Mouse (Mus musculus) liver (tissue): ENCODE data around the gene Saa3.
"Not testable (repeated sequence)": the region's sequence is repeated elsewhere in the genome, so short reads cannot be mapped to it uniquely, and the experiment has no call there.

Experiments
- DNase-seq: peaks from one replicate; pipeline ENCODE4 v3.0.0-alpha.2; 2020; ENCODE audit warnings: mixed read lengths

Gene Saa3

DNA sequence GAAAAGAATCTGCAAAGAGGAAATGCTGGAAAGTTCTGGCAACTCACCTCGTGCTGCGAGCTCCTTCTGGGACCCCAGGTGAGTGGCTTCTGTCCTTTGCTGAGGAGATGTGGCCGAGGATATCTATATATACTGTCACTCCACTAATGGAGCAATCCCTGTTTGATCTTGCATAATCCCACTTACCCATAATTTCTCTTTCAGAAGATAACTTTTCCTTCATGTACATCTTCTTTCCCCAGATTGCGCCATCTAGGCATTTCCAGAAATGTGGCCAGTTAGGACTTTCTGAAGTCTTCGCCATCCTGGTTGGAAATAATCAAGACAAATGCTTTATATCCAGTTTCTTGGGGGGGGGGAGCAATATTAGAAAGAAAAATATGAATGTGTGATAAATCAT is at the start of gene Saa3:
TSS of gene Saa3 (minus strand) at position 101 of the 400 bp plus-strand sequence.
- DNase-seq: no peak

DNA sequence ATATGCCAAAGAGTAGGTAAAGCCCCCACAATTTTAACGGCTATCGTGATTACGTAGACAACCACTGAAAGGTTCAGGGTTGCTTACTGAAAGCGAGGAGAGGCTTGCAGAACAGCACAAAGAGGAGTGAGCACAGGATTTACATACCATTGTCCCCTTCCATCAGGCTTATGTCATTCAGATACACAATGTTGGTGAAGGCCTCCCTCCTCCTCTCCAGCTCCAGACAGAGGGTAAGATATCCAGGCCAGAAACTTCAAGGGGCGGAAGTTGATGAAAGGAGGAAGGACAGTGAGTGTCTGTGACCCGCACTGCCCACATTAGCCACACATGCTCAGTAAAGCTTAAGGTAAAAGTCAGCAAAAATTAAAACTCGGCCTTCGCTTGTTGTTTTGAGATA is 49.2 kb upstream of the Saa3 start:
- no peak for DNase-seq

DNA sequence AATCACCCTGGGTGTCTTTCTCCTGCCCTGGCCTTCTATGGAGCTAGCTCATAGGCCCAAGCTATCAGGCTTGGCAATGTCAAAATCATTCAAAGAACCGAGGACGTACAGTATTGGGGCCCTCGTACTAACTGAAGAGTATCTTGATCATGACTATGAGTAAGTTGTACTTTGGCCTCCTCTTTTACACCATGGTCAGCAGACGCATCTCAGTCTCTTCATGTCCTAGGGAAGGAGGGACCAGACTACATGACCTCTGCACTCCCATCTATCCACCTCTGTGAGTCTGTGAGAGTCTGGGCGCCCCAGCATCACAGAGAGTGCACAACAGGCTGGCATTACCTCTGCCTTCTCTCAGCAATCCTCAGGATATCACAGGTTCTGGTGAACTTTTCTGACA is 47.1 kb upstream of the Saa3 start:
- DNase-seq: no peak

DNA sequence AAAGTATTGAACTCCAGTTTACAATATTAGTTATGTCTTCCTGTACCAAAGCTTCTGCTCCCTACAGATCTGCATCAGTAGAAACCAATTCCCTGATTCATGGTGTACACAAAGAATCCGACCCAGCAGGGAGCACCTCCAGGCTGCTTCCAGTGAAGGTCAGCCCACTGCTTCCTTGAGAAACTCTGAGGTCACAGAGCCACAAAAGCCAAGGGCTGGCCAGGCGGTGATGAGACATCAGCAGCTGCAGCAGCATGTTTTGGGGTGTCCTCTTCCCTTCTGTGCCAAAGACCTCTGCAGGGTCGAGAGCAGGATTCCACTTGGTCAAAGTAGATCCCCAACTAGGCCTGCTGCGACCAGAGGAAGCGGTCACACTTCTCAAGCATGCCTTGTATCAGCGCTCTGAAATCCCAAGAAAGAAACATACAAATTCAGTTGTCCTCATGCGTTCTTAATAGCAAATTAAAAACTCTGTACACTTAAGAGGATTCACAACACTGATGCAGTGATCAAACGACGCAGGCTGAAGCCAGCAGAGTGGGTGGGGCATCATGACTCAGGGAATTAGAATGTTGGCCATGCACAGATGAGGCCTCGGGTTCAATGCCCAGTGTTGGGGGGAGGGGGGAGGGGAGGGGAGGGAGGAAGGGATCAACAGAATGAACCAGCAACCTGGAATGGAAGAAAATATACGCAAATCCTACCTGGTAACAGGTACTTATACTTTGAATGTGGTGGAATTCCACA is 45.7 kb upstream of the Saa3 start:
- DNase-seq: peak; percentile 36

DNA sequence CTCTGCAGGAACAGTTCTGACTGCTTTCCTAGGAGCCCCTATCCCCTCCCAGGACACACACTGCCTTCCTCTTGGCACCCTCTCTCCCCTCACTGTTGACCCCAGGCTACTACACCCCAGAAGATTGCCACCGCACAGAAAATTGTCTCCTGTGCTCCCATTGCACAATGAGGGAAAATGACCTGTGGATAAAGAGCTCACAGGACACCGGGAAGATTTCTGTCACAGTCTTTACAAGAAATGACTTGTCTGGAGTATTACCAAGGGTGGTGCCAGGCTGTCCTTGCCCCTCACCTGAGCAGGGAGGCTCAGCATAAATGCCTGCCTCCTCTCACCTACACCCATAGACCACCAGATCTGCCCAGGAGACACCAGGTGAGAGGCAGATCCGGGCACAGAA is 36.0 kb upstream of the Saa3 start, which contains the start of gene Saa2:
TSS of gene Saa2 (plus strand) at position 301 of the 400 bp plus-strand sequence.
- DNase-seq: no peak

DNA sequence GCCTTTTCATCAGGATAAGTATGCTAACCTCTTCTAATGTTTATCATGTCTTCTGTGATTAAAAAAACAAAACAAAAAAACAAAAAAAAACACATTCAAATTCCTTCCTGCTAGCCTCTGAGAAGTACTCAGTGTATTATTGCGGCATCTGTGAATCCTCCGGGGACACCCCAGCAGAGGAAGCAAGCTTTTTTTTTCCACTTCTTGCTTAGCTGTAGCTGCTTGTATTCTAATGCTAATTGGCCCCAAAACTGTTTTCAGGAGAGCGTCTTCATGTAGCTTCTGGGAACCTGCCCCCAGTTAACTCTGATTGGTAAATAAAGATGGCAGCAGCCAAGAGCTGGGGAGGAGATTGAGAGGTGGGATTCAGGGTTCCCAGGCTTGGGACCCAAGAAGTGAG is 33.0 kb upstream of the Saa3 start:
- DNase-seq: no peak

DNA sequence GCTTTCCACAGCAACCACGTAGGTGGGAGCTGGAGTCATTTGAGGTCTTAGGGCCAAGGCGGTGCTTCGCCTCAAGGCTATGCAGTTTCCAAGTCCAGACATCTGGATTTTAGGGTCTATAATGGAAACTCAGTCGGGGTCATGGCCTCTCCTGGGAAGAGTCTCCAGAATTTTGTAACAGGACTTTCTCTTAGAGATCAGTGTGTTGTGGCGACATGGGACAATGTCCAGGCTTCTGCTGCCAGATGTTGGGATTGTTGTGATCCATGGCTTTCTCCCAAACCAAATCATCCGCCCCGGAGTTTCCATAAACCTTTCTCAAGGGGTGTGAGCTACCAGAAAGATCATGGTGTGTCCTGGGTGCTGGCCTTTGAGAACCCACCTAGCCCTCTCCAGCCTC is 30.9 kb upstream of the Saa3 start:
- no peak for DNase-seq

DNA sequence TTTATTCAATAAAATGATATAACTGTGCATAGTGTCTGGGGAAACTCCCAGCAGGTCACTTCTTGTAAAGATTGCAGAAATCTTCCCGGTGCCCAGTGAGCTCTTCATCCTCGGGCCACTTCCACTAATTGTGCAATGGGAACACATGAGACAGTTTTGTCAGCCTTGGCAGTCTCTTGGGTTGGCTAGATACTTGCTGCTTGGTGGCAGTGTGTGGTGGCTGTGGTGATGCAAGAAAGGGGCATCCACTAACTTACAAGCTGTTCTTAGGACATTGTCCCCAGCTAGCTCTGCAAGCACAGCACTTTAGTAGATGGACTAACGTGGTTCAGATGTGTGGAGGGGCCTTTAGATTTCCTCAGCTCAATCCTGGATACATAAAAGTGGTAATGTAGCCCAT is 30.3 kb upstream of the Saa3 start:
- no peak for DNase-seq

DNA sequence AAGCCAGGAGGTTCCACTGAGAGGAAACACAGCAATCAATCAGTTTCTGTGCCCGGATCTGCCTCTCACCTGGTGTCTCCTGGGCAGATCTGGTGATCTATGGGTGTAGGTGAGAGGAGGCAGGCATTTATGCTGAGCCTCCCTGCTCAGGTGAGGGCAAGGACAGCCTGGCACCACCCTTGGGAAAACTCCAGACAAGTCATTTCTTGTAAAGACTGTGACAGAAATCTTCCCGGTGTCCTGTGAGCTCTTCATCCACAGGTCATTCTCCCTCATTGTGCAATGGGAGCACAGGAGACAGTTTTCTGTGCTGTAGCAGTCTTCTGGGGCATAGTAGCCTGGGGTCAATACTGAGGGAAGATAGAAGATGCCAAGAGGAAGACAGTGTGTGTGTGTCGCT is 27.4 kb upstream of the Saa3 start, which contains the start of gene Saa1:
TSS of gene Saa1 (minus strand) at position 101 of the 400 bp plus-strand sequence.
- DNase-seq: not testable (repeated sequence)

DNA sequence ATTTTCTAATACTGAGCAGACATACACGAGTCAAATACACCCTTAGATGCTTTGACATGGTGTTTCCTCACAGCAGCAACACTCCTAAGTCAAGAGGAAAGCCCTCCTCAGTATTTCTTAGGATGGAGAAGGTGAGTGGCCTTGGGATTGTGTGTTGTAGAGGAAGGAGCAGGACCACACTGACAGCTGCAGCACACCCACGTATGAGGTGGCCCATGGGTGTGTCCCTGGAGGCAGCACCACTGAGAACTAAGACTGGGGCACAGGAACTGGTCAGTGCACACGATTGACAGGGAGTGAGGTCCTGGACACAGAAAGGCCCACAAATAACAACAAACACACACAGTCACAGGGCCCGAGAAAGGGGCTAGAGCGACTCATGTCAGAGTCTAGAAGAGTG is 24.5 kb upstream of the Saa3 start:
- not testable (repeated sequence) for DNase-seq

DNA sequence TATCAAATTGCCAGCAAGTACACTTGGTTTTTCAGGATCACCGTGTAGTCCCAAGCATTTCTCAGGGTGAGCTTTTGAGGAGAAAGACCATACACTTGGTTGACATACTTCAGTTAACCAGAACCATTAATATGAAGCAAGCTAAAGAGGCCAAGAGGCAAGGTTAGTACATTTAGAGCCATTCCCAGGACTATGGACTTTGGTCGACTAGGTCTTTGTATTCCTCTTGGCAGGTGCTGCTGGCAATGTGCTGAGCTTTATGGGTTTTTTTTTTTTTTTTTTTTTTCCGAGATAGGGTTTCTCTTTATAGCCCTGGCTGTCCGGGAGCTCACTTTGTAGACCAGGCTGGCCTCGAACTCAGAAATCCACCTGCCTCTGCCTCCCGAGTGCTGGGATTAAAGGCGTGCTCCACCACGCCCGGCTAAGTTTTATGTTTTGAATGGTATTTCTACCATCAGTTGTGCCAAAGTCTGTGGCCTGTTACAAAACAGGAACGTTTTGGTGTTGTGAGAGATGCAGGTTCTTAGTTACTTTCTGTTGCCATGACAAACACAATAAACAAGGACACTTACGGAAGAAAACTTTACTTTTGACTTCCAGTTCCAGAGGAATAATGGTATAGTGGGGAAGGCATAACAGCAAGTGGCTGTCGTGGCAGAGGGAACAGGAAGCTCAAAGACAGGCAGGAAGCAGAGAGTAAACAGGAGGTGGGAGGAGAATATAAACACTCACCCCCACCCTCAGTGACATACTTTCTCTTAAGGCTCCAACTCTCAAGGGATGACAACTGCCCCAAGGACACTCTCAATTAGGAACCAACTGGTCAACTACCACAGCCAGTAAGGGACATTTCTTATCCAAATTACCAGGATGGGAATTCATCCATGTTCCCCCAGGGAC is 23.3 kb upstream of the Saa3 start:
- no peak for DNase-seq

DNA sequence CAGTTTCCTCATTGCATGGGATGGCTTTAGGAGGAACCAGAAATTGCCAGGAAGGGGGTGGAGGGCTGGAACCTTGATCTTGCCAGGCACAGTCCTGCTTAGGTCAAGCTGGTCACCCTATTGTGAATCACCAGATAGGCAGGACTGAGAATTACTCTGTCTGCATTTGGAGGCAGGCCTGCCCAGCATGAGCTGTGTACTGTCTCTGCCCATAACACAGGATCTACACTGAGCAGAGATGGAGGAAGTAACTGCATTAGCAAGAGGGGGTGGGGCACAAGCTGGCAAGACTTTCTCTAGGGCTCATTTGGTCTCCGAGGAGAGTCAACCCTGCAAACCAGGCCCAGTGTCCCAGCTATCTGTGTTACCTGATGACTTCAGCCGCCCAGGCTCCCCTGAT is 19.5 kb upstream of the Saa3 start:
- no peak for DNase-seq

DNA sequence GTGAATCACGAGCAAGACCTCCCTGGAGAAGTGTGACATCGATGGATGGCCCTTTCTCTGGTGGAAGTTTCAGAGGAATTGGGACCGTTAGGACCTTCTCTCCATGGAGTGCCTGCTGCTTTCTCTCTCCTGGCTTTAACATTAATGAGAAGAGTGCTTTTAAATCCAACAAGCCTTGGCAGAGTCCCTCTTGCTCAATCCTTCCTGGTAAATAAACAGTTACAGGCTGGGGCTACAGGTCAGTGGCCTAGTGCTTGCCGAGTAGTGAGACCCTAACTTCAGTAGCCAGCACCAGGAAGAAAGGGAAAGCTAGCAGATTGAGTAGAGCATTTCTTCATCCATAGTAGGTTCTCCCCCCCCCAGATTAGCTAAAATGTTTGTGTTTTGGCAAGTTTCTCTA is 17.0 kb upstream of the Saa3 start, which contains the start of gene Saa4:
TSS of gene Saa4 (minus strand) at position 146 of the 400 bp plus-strand sequence.
- DNase-seq: no peak

DNA sequence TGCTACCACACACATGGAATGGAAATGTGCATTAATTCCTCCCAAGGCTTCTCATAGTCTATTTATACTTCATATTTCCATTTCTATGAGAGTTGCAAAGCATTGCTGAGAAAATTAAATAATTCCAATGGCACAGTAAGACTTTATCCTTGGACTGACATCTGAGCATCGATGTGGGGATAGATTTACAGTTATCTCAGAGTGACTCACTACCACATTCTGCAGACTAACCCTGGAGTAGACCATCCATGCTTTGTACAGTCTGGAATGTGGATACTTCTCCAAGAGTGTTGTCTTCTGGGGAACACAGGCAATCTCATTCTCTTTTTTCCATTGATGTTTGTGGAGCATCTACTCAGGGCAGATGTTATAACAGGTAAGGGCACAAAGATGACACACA is 12.1 kb upstream of the Saa3 start:
- DNase-seq: no peak

DNA sequence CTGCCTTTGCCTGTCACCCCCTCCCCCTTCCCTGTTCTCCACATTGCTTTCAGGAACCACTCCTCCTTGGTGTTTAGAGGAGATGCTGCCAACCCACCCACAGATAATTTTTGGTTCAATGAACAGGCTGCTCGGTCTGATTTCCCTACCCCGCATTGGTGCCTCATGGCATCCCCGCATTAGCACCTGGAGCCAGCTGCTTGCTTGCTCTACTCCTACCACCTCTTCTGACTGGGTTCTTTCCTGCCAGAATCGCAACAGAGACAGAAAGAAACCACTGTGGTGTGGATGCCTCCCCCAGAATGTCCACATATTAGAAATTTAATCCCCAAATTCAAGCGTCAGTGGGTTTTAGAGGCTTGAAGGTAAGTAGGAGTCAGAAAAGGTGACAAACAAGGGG is 8.9 kb upstream of the Saa3 start:
- DNase-seq: no peak

DNA sequence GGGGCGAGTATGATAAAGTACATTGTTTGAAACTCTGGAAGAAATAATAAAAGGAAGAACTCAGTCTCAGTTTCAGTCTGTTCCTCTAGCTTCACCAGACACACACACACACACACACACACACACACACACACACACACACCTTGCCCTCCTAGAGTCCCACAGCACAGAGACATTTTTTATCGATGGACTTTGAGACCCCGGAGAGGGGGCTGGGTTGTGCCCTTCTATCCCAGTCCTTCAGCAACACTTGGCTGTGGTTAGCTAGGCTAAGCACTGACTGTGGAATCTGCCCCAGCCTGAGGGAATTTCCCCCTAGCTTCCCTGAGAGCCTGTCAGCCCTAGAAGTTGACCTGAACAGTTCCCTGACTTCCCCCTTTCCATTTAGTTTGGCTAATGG is 8.3 kb upstream of the Saa3 start:
- DNase-seq: peak; percentile 6

DNA sequence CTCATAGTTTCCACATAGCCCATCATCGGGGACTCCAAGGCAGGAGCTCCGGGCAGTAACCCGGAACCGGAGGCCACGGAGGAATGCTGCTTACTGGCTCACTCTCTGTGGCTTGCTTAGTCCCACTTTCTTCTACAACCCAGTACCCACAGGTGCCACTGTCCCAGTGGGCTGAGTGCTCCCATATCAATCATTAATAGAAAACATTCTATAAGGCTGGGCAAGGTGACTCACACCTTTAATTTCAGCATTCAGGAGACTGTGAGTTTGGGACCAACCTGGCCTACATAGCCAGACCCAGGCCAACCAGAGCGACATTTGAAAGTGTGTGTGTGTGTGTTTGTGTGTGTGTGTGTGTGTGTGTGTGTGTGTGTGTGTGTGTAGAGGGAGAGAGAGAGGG is 7.9 kb upstream of the Saa3 start:
- no peak for DNase-seq

DNA sequence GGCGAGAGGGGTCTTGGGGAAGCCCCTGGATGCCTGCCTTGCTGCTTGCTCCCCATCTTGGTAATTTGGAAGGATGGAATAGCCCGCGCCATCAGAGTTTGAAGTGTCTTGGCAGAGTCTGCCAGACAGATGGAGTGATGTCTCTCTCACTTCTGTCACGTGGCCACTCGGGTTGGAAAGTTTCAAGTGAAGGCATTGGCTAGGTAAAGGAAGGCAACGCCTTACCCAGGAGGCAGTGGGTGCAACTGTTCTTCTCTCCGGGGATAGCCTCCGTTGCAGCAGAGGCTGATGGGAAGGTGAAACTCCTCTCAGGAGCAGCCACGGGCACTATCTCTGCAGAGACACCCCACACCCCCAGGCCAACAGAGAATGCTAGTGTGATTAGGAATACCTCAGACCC is 5.0 kb upstream of the Saa3 start:
- DNase-seq: no peak

DNA sequence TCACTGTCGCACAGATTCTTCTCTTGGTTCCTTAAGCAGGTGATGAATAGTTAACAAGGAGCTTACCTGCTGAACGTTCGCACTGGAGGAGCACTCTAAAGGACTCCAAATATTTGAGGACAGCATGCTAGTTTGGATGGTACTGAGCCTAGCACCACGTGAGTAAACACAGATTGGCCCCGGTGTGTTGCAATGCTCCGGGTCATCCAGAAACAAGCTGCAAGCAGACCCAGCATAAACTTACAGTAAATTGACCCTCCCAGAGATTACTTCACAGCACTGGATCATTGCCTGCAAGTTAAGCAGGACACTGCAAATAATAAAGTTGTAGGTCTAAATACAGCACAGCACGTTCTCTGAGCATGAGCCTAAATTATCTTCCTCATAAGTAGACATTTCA is 4.0 kb upstream of the Saa3 start:
- peak; percentile 45 for DNase-seq

DNA sequence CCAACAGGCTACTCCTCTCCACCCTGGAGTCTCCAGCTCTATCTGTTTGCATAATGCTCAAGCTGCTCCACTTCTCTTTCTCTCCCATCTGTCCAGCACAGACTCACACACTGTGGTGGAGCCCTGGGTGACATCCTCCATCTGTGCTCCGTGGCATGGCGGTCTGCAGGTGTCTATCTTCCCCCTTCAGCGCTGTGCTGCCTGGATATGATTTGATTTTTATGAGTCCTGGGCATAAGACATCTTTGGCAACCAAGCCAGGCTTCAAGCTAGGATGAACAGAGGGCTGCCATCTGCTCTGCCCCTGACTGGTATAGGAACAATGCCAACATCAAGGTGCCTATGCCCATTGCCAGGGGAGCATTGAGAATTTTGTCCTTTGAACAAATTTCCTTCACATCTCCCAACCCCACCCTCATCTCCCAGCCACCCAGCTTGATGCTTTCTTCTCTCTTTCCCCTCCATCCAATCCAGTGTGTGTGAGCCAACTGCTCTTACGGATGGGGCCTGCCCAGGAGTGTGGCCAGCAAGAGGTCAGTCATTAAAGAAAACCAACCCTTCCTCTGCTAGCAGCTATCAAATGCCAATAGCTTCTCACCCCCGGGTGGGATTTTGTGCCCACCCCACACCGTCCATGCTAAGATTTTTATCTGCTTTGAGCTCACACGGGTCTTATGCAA is 3.2 kb upstream of the Saa3 start:
- no peak for DNase-seq

DNA sequence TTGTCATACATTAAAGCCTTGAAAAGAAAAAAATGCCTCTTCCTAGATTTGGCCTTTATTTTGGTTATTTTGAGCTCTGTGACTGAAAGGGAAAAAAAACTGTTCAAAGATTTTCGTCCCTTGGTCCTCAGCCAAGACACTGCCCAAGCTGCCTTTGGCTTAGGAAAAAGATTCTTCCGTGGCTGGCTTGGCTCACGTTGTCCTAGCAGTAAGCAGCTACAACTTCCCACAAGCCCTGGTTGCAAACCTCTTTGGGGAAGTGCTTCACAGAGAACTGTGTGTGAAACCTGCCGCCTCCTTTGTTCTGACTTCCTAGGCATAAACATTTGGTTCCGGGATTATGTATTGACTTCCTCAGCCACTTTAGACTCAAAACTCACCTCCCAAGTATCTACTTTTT is 1.4 kb upstream of the Saa3 start:
- no peak for DNase-seq

DNA sequence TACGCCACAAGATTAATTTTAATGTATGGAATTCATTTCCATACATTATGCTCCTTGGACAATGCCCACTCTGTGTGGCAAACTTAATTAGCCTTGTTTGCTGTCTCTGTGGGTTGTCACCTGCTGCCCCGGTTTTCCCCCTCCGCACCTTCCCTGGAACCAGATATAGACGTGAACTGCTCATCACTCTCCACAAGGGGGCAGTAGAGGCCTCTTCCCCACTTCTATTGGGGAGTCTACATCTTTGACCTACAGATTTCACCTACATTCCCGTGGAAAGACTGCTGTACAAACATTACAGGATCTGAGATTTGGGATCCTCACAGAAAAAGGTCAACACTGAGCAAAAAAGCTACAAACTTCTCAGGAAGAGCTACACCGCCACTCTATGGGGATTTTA is 982 bp downstream of the Saa3 start:
- DNase-seq: peak; percentile 70

DNA sequence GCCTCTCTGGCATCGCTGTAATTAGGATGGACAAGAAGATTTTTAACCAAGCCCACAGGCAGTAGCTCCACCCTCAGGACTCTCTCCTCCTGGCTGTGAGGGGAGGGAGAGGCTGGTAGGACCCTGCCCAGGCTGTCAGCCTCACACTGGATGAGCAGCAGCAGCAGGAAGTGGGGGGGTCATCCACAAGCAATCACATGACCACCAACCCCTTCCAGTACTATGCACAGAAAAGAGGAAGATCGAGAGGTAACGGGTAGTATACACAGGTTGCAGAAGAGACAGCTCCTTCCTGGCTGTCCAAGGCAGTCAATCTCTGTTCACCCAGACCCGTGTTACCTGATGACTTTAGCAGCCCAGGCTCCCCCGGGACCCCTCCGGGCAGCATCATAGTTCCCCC is 3.2 kb downstream of the Saa3 start:
- DNase-seq: peak; percentile 10
